Mouse (Mus musculus) central nervous system, embryonic 14 days (tissue): ENCODE results near the gene Rs1. TPM values are rescaled to one million over a fixed set of nuclear protein-coding genes. Genes with fewer than 3 reads are reported as not detected.

ENCODE experiments used
- polyA plus RNA-seq: library from polyadenylated mRNA; depleted of rRNA; stranded (reverse); fragments of >200 nt; gene quantifications from 2 replicates; pipeline ENCODE4 v1.2.3, GENCODE M21; 2012; rRNA removed

Rs1 gene
- polyA plus RNA-seq: not detected in 2 replicates

DNA sequence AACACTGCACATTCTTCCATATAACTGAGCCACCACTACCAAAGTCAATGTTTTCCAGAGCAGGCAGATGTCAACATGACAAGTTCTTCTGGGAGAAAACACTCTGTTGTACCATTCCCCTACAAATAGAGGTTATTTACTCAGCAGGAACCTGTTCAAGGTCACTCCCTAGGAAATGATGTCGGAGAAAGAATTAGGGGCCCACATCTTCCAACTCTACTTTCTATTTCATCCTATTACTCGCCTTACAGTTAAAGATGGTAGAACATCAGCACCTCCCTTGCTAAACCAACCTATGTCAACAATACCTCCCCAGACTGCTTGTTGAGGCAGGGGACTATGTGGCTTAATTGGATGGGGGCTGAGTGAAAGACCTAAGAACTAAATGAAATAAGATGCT, at the start of gene Rs1:
Rs1 (plus strand) TSS at position 301 of the 400 bp plus-strand sequence.

DNA sequence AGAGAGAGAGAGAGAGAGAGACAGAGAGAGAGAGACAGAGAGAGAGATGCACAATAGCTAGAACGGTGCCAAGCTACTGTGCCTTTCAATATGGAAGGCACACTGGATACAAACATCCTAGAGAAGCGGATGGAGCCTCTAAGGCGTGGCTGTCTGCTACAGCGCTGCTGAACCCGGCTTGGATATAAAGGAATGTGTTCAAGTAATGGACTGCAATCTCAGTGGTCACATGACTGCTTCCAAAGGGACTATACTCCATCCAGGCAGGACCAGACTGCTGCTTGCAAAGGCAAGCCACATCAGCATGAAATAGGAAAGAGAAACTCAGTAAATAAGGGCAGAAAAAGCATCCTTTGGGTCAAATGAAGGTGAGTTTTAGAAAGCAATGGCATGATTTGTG, 32.2 kb upstream of the Rs1 start, which contains the start of gene Ppef1:
Ppef1 (minus strand) TSS at position 116 of the 400 bp plus-strand sequence.

Other genes with a start within 250 kb of the Rs1 start
- gene Ppef1, start 32.2 kb upstream of the Rs1 start, polyA plus RNA-seq: 0.50 and 1.5 TPM in 2 replicates
- 0.31 and 0.36 TPM in 2 replicates for gene Gja6, start 139.0 kb downstream of the Rs1 start, polyA plus RNA-seq
- 4.4 and 4.9 TPM in 2 replicates for gene Cdkl5, start 226.7 kb downstream of the Rs1 start, polyA plus RNA-seq